ENCODE assay signal across 16 mouse cellular contexts in the genomic region with DNA sequence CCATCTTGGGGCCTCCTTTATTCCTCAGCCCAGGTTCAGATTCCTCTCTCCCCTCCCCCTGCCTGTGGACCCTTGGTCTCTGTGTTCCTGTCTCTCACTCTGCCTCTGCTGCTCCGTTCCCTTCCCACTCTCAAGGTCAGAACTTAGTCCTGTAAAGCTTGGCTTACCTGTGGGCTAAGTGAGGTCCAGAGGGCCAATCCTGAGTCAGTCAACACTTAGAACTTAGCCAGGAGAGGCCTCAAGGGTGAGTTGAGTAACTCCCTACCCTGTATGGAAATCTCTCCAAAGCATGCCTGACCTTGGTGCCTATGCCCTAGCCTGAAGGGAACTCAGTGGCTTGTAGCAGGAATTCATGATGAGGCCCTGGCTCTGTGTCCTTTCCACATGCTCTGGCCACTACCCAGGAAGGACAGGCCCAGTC. TPM values are rescaled to one million over a fixed set of nuclear protein-coding genes. Genes with fewer than 3 reads are reported as not detected.
DNase-seq lines count a peak whose midpoint lies in the region; ATAC-seq and TF ChIP-seq lines count a peak whose summit lies in the region.
"Had no signal": no experiment of that assay in that cellular context is flagged by ENCODE, and none has a peak within 500 bp of the region (broad histone marks: within the 10 kb centered on the region; RNA-seq: fewer than 3 reads in every experiment).

No protein-coding gene starts in this region.

- no peaks in the 10 kb centered on the region for H3K36me3 ChIP-seq in heart, postnatal 0 days (replicated peaks; ENCODE audit: control insufficient read depth, insufficient read depth, low read length)
- H3K36me3 ChIP-seq in heart, adult 2 months (ENCODE audit: control insufficient read depth, insufficient read depth, low read length): no peaks in the 10 kb centered on the region
- H3K36me3 ChIP-seq in lung, embryonic 16.5 days (ENCODE audit: control insufficient read depth, insufficient read depth, low read length): no peaks in the 10 kb centered on the region

- TF ChIP-seq CTCF in heart, postnatal 0 days (IDR thresholded peaks at IDR 0.05; ENCODE audit: low read depth): no peak
- TF ChIP-seq CTCF in heart, adult 2 months (IDR thresholded peaks at IDR 0.05): no peak

- H3K9ac ChIP-seq in heart, postnatal 0 days (replicated peaks; ENCODE audit: low read depth, low read length): no peak overlapping the region
- H3K9ac ChIP-seq in heart, adult 2 months (ENCODE audit: low read depth, low read length): no peak overlapping the region
- no peak overlapping the region for H3K9ac ChIP-seq in lung, embryonic 16.5 days (ENCODE audit: low read length)

- no peaks in the 10 kb centered on the region for H3K27me3 ChIP-seq in heart, postnatal 0 days (ENCODE audit: control insufficient read depth, insufficient read depth, low read length)
- no peaks in the 10 kb centered on the region for H3K27me3 ChIP-seq in heart, adult 2 months (ENCODE audit: control insufficient read depth, insufficient read depth, low read length)
- no peaks in the 10 kb centered on the region for H3K27me3 ChIP-seq in lung, embryonic 16.5 days (ENCODE audit: control insufficient read depth, insufficient read depth, low read depth, low read length)

- TF ChIP-seq EP300 in heart, postnatal 0 days (IDR thresholded peaks at IDR 0.05; ENCODE audit: low read depth): no peak
- no peak for TF ChIP-seq EP300 in heart, adult 2 months (IDR thresholded peaks at IDR 0.05; ENCODE audit: insufficient read depth, low read depth, low read length)

- no peak overlapping the region for H3K27ac ChIP-seq in heart, postnatal 0 days (ENCODE audit: low read depth)
- no peak overlapping the region for H3K27ac ChIP-seq in heart, adult 2 months
- no peak overlapping the region for H3K27ac ChIP-seq in lung, embryonic 16.5 days (ENCODE audit: low read length)
- H3K27ac ChIP-seq: stomach, postnatal 0 days had no signal

- H3K4me2 ChIP-seq in heart, postnatal 0 days (ENCODE audit: low read depth, low read length): no peak overlapping the region
- no peak overlapping the region for H3K4me2 ChIP-seq in lung, embryonic 16.5 days (ENCODE audit: low read depth, low read length)
- H3K4me2 ChIP-seq: liver, embryonic 11.5 days had no signal

- intact Hi-C loops in heart, adult 2 months (cut with DNase I): no loop called here
- intact Hi-C loops in left cerebral cortex, postnatal 10 days (cut with DNase I): no loop called here

- no peak overlapping the region for H3K4me3 ChIP-seq in heart, postnatal 0 days (ENCODE audit: low read depth, low read length)
- no peak overlapping the region for H3K4me3 ChIP-seq in heart, adult 2 months
- H3K4me3 ChIP-seq in lung, embryonic 16.5 days (ENCODE audit: low read length): no peak overlapping the region
- H3K4me3 ChIP-seq: megakaryocyte, embryonic 14.5 days had no signal

- H3K79me2 ChIP-seq in heart, adult 2 months (replicated peaks; ENCODE audit: control insufficient read depth, insufficient read depth, low read length): no peaks in the 10 kb centered on the region

- ATAC-seq in heart, postnatal 0 days (ENCODE audit: insufficient read depth, low read depth): peak; percentile 67
- ATAC-seq in lung, embryonic 16.5 days (ENCODE audit: low read depth): peak; percentile 79
- no peak for ATAC-seq in megakaryocyte, adult 5-6 weeks (ENCODE audit: poor library complexity, severe bottlenecking)
- ATAC-seq: inflammation-experienced regulatory T-cells, adult 6 months had no signal

- no peaks in the 10 kb centered on the region for H3K9me3 ChIP-seq in heart, postnatal 0 days (replicated peaks; ENCODE audit: control insufficient read depth, low read length)
- no peaks in the 10 kb centered on the region for H3K9me3 ChIP-seq in lung, embryonic 16.5 days (ENCODE audit: control insufficient read depth, low read length)
- H3K9me3 ChIP-seq: megakaryocyte, embryonic 14.5 days had no signal

- no peaks in the 10 kb centered on the region for H3K4me1 ChIP-seq in heart, postnatal 0 days (ENCODE audit: control insufficient read depth, insufficient read depth)
- H3K4me1 ChIP-seq in heart, adult 2 months (ENCODE audit: control insufficient read depth, insufficient read depth, low read length): no peaks in the 10 kb centered on the region
- H3K4me1 ChIP-seq in lung, embryonic 16.5 days (replicated peaks; ENCODE audit: control insufficient read depth, insufficient read depth, low read length): peaks cover 3% of the 10 kb centered on the region; the same call in 1 of the 2 replicates

- DNase-seq in heart, postnatal 0 days (ENCODE audit: low spot score): no peak
- no peak for DNase-seq in heart, adult 2 months
- DNase-seq in R1 (ENCODE audit: low read depth, low spot score): peak; percentile 61
- peak; percentile 68 for DNase-seq in adrenal gland, postnatal 14 days
- no peak for DNase-seq in ovary, postnatal 10 days (ENCODE audit: low spot score)
- no peak for DNase-seq in left cerebral cortex, postnatal 10 days (ENCODE audit: extremely low spot score in 1 of 2, low spot score in 2 of 2)
- DNase-seq: cerebellum, adult 11-12 months; layer of hippocampus, adult 9-11 months had no signal

- TF ChIP-seq POLR2A in heart, adult 2 months (IDR thresholded peaks at IDR 0.05; ENCODE audit: insufficient read depth, low read depth, low read length): no peak

- 67% methylated on average over 1 of the region's 1 CpGs for WGBS in heart, postnatal 0 days
- WGBS in heart, adult 2 months: 68% methylated on average over 1 of the region's 1 CpGs
- 45% methylated on average over 1 of the region's 1 CpGs for WGBS in lung, embryonic 16.5 days

RNA-seq across cellular contexts. Expression of a gene that starts 6.2 kb away (rescaled TPM):
- 2.4 and 6.0 TPM in 2 replicates for total RNA-seq in heart, postnatal 0 days (2014; rRNA removed; ENCODE audit: low replicate concordance)
- polyA plus RNA-seq in heart, postnatal 0 days (2015; fragmentation: Nextera tagmentation; extraction: Ambion mirVana): 3.0 and 4.0 TPM in 2 replicates
- under 1 TPM; 0.16 TPM for total RNA-seq in heart, adult 2 months (2021)
- 0.15 and 0.23 TPM in 2 replicates for polyA plus RNA-seq in heart, adult 2 months (2012; rRNA removed)
- 2.6 and 3.2 TPM in 2 replicates for total RNA-seq in adrenal gland, postnatal 14 days (2021)
- 16.8 and 18.4 TPM in 2 replicates for polyA plus RNA-seq in lung, embryonic 16.5 days (2015; fragmentation: Nextera tagmentation; extraction: Ambion mirVana)
- 14.9 and 15.1 TPM in 2 replicates for total RNA-seq in megakaryocyte, adult 5-6 weeks (2015)
- 19.2 and 21.8 TPM in 2 replicates for total RNA-seq in megakaryocyte, adult 5-6 weeks (2017)
- under 1 TPM; 0.75 to 0.92 TPM for total RNA-seq in left cerebral cortex, postnatal 10 days (2021)

RNA-seq across cellular contexts. Expression of a gene that starts 15.9 kb away (rescaled TPM):
- 2.0 and 4.3 TPM in 2 replicates for total RNA-seq in heart, postnatal 0 days (2014; rRNA removed; ENCODE audit: low replicate concordance)
- polyA plus RNA-seq in heart, postnatal 0 days (2015; fragmentation: Nextera tagmentation; extraction: Ambion mirVana): 1.6 and 1.7 TPM in 2 replicates
- total RNA-seq in heart, adult 2 months (2021): 10 to 100 TPM; 13.1 to 14.6 TPM
- 11.3 and 19.5 TPM in 2 replicates for polyA plus RNA-seq in heart, adult 2 months (2012; rRNA removed)
- total RNA-seq in adrenal gland, postnatal 14 days (2021): 12.7 and 14.2 TPM in 2 replicates
- polyA plus RNA-seq in lung, embryonic 16.5 days (2015; fragmentation: Nextera tagmentation; extraction: Ambion mirVana): 0.18 and 0.70 TPM in 2 replicates
- total RNA-seq in megakaryocyte, adult 5-6 weeks (2015): not detected in 2 replicates
- total RNA-seq in megakaryocyte, adult 5-6 weeks (2017): not detected in 2 replicates
- total RNA-seq in left cerebral cortex, postnatal 10 days (2021): under 1 TPM; 0.32 to 0.54 TPM
- total RNA-seq: hematopoietic stem cell, adult 5-6 weeks; monocyte, adult 5-6 weeks had no signal

RNA-seq across cellular contexts. Expression of a gene that starts 32.6 kb away (rescaled TPM):
- 122 and 178 TPM in 2 replicates for total RNA-seq in heart, postnatal 0 days (2014; rRNA removed; ENCODE audit: low replicate concordance)
- 123 and 132 TPM in 2 replicates for polyA plus RNA-seq in heart, postnatal 0 days (2015; fragmentation: Nextera tagmentation; extraction: Ambion mirVana)
- total RNA-seq in heart, adult 2 months (2021): 10 to 100 TPM; 80.5 to 98.5 TPM
- 50.5 and 54.3 TPM in 2 replicates for polyA plus RNA-seq in heart, adult 2 months (2012; rRNA removed)
- total RNA-seq in adrenal gland, postnatal 14 days (2021): 104 and 115 TPM in 2 replicates
- 117 and 121 TPM in 2 replicates for polyA plus RNA-seq in lung, embryonic 16.5 days (2015; fragmentation: Nextera tagmentation; extraction: Ambion mirVana)
- 42.9 and 53.0 TPM in 2 replicates for total RNA-seq in megakaryocyte, adult 5-6 weeks (2015)
- total RNA-seq in megakaryocyte, adult 5-6 weeks (2017): 28.7 and 29.0 TPM in 2 replicates
- total RNA-seq in left cerebral cortex, postnatal 10 days (2021): 10 to 100 TPM; 59.7 to 65.4 TPM

RNA-seq across cellular contexts. Expression of a gene that starts 32.6 kb away (rescaled TPM):
- total RNA-seq in heart, postnatal 0 days (2014; rRNA removed; ENCODE audit: low replicate concordance): 103 and 144 TPM in 2 replicates
- 217 and 224 TPM in 2 replicates for polyA plus RNA-seq in heart, postnatal 0 days (2015; fragmentation: Nextera tagmentation; extraction: Ambion mirVana)
- 10 to 100 TPM; 45.0 to 48.5 TPM for total RNA-seq in heart, adult 2 months (2021)
- polyA plus RNA-seq in heart, adult 2 months (2012; rRNA removed): 60.4 and 63.0 TPM in 2 replicates
- 69.6 and 69.7 TPM in 2 replicates for total RNA-seq in adrenal gland, postnatal 14 days (2021)
- polyA plus RNA-seq in lung, embryonic 16.5 days (2015; fragmentation: Nextera tagmentation; extraction: Ambion mirVana): 275 and 278 TPM in 2 replicates
- total RNA-seq in megakaryocyte, adult 5-6 weeks (2015): 13.7 and 19.9 TPM in 2 replicates
- total RNA-seq in megakaryocyte, adult 5-6 weeks (2017): 16.8 and 18.5 TPM in 2 replicates
- 10 to 100 TPM; 18.2 to 20.2 TPM for total RNA-seq in left cerebral cortex, postnatal 10 days (2021)

RNA-seq across cellular contexts. Expression of a gene that starts 53.9 kb away (rescaled TPM):
- total RNA-seq in heart, postnatal 0 days (2014; rRNA removed; ENCODE audit: low replicate concordance): 0.58 TPM in 1 of 2 replicates, not detected in the other
- polyA plus RNA-seq in heart, postnatal 0 days (2015; fragmentation: Nextera tagmentation; extraction: Ambion mirVana): 0.04 and 0.12 TPM in 2 replicates
- under 1 TPM; 0.14 to 0.16 TPM for total RNA-seq in heart, adult 2 months (2021)
- polyA plus RNA-seq in heart, adult 2 months (2012; rRNA removed): 0.37 and 0.38 TPM in 2 replicates
- 0.30 and 1.7 TPM in 2 replicates for total RNA-seq in adrenal gland, postnatal 14 days (2021)
- 0.63 and 0.68 TPM in 2 replicates for polyA plus RNA-seq in lung, embryonic 16.5 days (2015; fragmentation: Nextera tagmentation; extraction: Ambion mirVana)
- total RNA-seq in megakaryocyte, adult 5-6 weeks (2015): 0.09 and 0.22 TPM in 2 replicates
- 0.04 and 0.15 TPM in 2 replicates for total RNA-seq in megakaryocyte, adult 5-6 weeks (2017)
- under 1 TPM; 0.19 to 0.22 TPM for total RNA-seq in left cerebral cortex, postnatal 10 days (2021)

Comparison
In these comparisons a context has a peak if more than half of its experiments do, and no peak if none do; other contexts are left out.
1. DNase-seq: peak in R1 (single experiment) and adrenal gland, postnatal 14 days (single experiment); none in heart, postnatal 0 days (single experiment), heart, adult 2 months (0 of 2), ovary, postnatal 10 days (single experiment) and left cerebral cortex, postnatal 10 days (0 of 2).